Mouse (Mus musculus) liver, postnatal 0 days (tissue): ENCODE data around the gene Synj1. TPM values are rescaled to one million over a fixed set of nuclear protein-coding genes. Genes with fewer than 3 reads are reported as not detected.

Experiments used
- ATAC-seq: fragments of 200-750 bp; cut with Nextera tagmentation; 2 replicates; pipeline ENCODE4 v1.8.0; 2017; ENCODE audit warnings: mild to moderate bottlenecking, moderate library complexity
- DNase-seq: peaks from one replicate; pipeline ENCODE4 v3.0.0-alpha.2; 2016
- H3K27ac ChIP-seq: fragments of 300-500 bp; sonication (generic); 2 replicates; pipeline ENCODE4 v1.5.1; 2014; ENCODE audit warnings: antibody characterized with exemption, moderate library complexity, mild to moderate bottlenecking, low read depth
- H3K27me3 ChIP-seq: fragments of 300-500 bp; sonication (generic); 2 replicates; pipeline ENCODE4 v1.6.1; 2014; ENCODE audit warnings: low read length, control low read depth, mixed read lengths; ENCODE audit not compliant: insufficient read depth
- H3K36me3 ChIP-seq: fragments of 300-500 bp; sonication (generic); replicated peaks from 2 replicates; pipeline ENCODE4 v1.6.1; 2014; ENCODE audit warnings: mild to moderate bottlenecking, control low read depth, low read length, moderate library complexity, mixed read lengths; ENCODE audit not compliant: insufficient read depth
- H3K4me1 ChIP-seq: fragments of 300-500 bp; sonication (generic); 2 replicates; pipeline ENCODE4 v1.6.1; 2014; ENCODE audit warnings: antibody characterized with exemption, mild to moderate bottlenecking, control low read depth; ENCODE audit not compliant: insufficient read depth
- H3K4me2 ChIP-seq: fragments of 300-500 bp; sonication (generic); 2 replicates; pipeline ENCODE4 v1.6.1; 2014; ENCODE audit warnings: low read depth, mild to moderate bottlenecking, low read length, moderate library complexity, mixed read lengths
- H3K4me3 ChIP-seq: fragments of 300-500 bp; sonication (generic); 2 replicates; pipeline ENCODE4 v1.5.1; 2014; ENCODE audit warnings: low read depth, low read length
- H3K9ac ChIP-seq: fragments of 300-500 bp; sonication (generic); replicated peaks from 2 replicates; pipeline ENCODE4 v1.6.1; 2014; ENCODE audit warnings: mild to moderate bottlenecking, moderate library complexity
- H3K9me3 ChIP-seq: fragments of 300-500 bp; sonication (generic); 2 replicates; pipeline ENCODE4 v1.6.1; 2016; ENCODE audit warnings: mild to moderate bottlenecking, control low read depth, low read length, mixed read lengths
- CTCF ChIP-seq: sonication (generic); IDR thresholded peaks from 2 replicates; pipeline ENCODE4 v1.5.1; 2016; ENCODE audit warnings: antibody characterized with exemption, low read depth
- EP300 ChIP-seq: IDR thresholded peaks from 2 replicates; pipeline ENCODE4 v1.6.1; 2016; ENCODE audit warnings: antibody characterized with exemption, low read depth, mild to moderate bottlenecking
- WGBS: fragments of 180-500 bp; shearing (Covaris S2); extraction: QIAGEN DNeasy Blood & Tissue Kit; methylation state at CpG from one replicate; pipeline ENCODE4 v1.1.7; 2014; ENCODE audit not compliant: insufficient replicate concordance; 5-methylcytosine and 5-hydroxymethylcytosine counted together
- polyA plus RNA-seq: library from polyadenylated mRNA; unstranded; fragments of >200 nt; fragmentation: Nextera tagmentation; extraction: Ambion mirVana; gene quantifications from 2 replicates; pipeline ENCODE4 v1.2.1, GENCODE M21; 2015

Synj1 gene
- polyA plus RNA-seq, 1 experiment from 2014 or later: 8.6 TPM

- TF ChIP-seq CTCF: no peak
- TF ChIP-seq EP300: no peak
- H3K36me3 ChIP-seq: peaks cover 5% of the 10 kb centered on the region; the same call in 1 of the 2 replicates
- DNase-seq (no peak), ATAC-seq (no peak)
- no peak overlapping the region for H3K4me3 ChIP-seq
- H3K4me2 ChIP-seq: no peak overlapping the region
- no peak overlapping the region for H3K27ac ChIP-seq
- no peak overlapping the region for H3K9ac ChIP-seq
- H3K27me3 ChIP-seq: no peaks in the 10 kb centered on the region
- H3K4me1 ChIP-seq: peaks cover 11% of the 10 kb centered on the region
- no peaks in the 10 kb centered on the region for H3K9me3 ChIP-seq
- 74% methylated on average over 4 of the region's 4 CpGs for WGBS
Observed at GRCm38 (mm10) chr16:90999827-91000226, 11.3 kb downstream of the Synj1 start.

- Histone ChIP-seq H3K36me3 (0 out of 2 replicates have a peak, but pooled peaks cover 5% of the 10 kb centered on the region), H3K27me3 (no peaks in the 10 kb centered on the region), H3K27ac (no peak overlapping the region), H3K4me1 (peaks cover 16% of the 10 kb centered on the region), H3K4me2 (no peak overlapping the region), H3K4me3 (no peak overlapping the region), H3K9me3 (no peaks in the 10 kb centered on the region), H3K9ac (no peak overlapping the region)
- ATAC-seq (no peak), DNase-seq (no peak)
- WGBS: 81% methylated on average over 3 of the region's 3 CpGs
- TF ChIP-seq EP300: no peak
- no peak for TF ChIP-seq CTCF
Observed at GRCm38 (mm10) chr16:90997822-90998221, 13.3 kb downstream of the Synj1 start.

- Histone ChIP-seq H3K4me1 (peaks cover 16% of the 10 kb centered on the region), H3K27me3 (no peaks in the 10 kb centered on the region), H3K9ac (no peak overlapping the region), H3K36me3 (0 out of 2 replicates have a peak, but pooled peaks cover 7% of the 10 kb centered on the region), H3K9me3 (no peaks in the 10 kb centered on the region), H3K4me3 (no peak overlapping the region), H3K4me2 (no peak overlapping the region), H3K27ac (no peak overlapping the region)
- WGBS: 79% methylated on average over 7 of the region's 7 CpGs
- ATAC-seq (no peak), DNase-seq (no peak)
- TF ChIP-seq CTCF: no peak
- no peak for TF ChIP-seq EP300
Observed at GRCm38 (mm10) chr16:90996327-90997243, 14.5 kb downstream of the Synj1 start.

- peak overlapping the region; percentile 52 for H3K4me2 ChIP-seq
- peak overlapping the region; percentile 63 for H3K27ac ChIP-seq
- H3K4me3 ChIP-seq: peak overlapping the region; percentile 9
- H3K9ac ChIP-seq: no peak overlapping the region
- peaks cover 17% of the 10 kb centered on the region for H3K36me3 ChIP-seq
- WGBS: 35% methylated on average over 5 of the region's 5 CpGs
- no peak for TF ChIP-seq CTCF
- no peak for TF ChIP-seq EP300
- no peaks in the 10 kb centered on the region for H3K27me3 ChIP-seq
- H3K9me3 ChIP-seq: no peaks in the 10 kb centered on the region
- ATAC-seq (peak; percentile 19; the same call in 1 of the 2 replicates), DNase-seq (no peak)
- H3K4me1 ChIP-seq: peaks cover 16% of the 10 kb centered on the region
Observed at GRCm38 (mm10) chr16:90995498-90995897, 15.6 kb downstream of the Synj1 start.

- ATAC-seq: peak; percentile 51; the same call in 1 of the 2 replicates
- 13% methylated on average over 4 of the region's 4 CpGs for WGBS
Observed at GRCm38 (mm10) chr16:90995023-90995422, 16.1 kb downstream of the Synj1 start.

GRCm38 (mm10) chr16:90989162-90989561 lies 21.9 kb downstream of the Synj1 start:
- peak; percentile 24; the same call in 1 of the 2 replicates for TF ChIP-seq CTCF
- TF ChIP-seq EP300: no peak
- peaks cover 30% of the 10 kb centered on the region for H3K36me3 ChIP-seq
- peak overlapping the region; percentile 43 for H3K4me3 ChIP-seq
- ATAC-seq (peak; percentile 43), DNase-seq (no peak)
- peak overlapping the region; percentile 68 for H3K27ac ChIP-seq
- no peak overlapping the region for H3K9ac ChIP-seq
- no peaks in the 10 kb centered on the region for H3K27me3 ChIP-seq
- 84% methylated on average over 8 of the region's 8 CpGs for WGBS
- H3K4me2 ChIP-seq: peak overlapping the region; percentile 67
- no peaks in the 10 kb centered on the region for H3K9me3 ChIP-seq
- H3K4me1 ChIP-seq: peaks cover 4% of the 10 kb centered on the region; the same call in 1 of the 2 replicates

More at GRCm38 (mm10) chr16:90995023-90995422, 16.1 kb downstream of the Synj1 start:
- Histone ChIP-seq H3K27me3 (no peaks in the 10 kb centered on the region), H3K27ac (peak overlapping the region; percentile 63), H3K9ac (no peak overlapping the region), H3K36me3 (peaks cover 22% of the 10 kb centered on the region), H3K4me2 (peak overlapping the region; percentile 52), H3K4me3 (peak overlapping the region; percentile 9), H3K4me1 (peaks cover 13% of the 10 kb centered on the region), H3K9me3 (no peaks in the 10 kb centered on the region)
- DNase-seq: no peak
- no peak for TF ChIP-seq EP300
- no peak for TF ChIP-seq CTCF
